Mouse (Mus musculus): Measurements from ENCODE around the gene Gm21830.

DNA sequence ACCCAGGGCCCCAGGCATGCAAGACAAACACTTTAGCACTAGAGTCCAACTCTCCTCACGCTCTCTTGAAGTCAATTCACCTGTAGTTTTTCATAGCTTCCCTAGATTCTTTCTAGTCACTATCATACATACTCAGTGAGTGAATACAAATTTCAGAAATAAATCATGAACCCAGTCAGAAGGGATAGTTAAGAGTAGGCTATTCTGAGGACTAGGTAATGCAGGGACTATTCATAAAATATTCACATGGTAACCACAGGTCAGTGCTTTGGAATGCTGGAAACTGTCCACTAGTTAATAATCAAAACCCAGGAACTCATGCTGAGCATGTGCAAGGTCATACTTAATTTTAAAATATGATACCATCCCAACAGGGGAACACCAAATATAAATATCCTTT, 9.3 kb downstream of the Gm21830 start:
- TF ChIP-seq CTCF (IDR thresholded peaks at IDR 0.05; ENCODE audit: low read depth, low read length) (no peak), POLR2A (IDR thresholded peaks at IDR 0.05; ENCODE audit: borderline replicate concordance, low read depth, low read length) (no peak)
